Mouse (Mus musculus): ENCODE measurements around the gene Dnaja1. TPM values are rescaled to one million over a fixed set of nuclear protein-coding genes. Genes with fewer than 3 reads are reported as not detected.
A peak's percentile ranks its signal among the peaks of the same experiment; 100 is the strongest.

Gene Dnaja1
- 514 and 598 TPM in 2 replicates for polyA plus RNA-seq (2016; fragmentation: Nextera tagmentation; extraction: Ambion mirVana)

DNA sequence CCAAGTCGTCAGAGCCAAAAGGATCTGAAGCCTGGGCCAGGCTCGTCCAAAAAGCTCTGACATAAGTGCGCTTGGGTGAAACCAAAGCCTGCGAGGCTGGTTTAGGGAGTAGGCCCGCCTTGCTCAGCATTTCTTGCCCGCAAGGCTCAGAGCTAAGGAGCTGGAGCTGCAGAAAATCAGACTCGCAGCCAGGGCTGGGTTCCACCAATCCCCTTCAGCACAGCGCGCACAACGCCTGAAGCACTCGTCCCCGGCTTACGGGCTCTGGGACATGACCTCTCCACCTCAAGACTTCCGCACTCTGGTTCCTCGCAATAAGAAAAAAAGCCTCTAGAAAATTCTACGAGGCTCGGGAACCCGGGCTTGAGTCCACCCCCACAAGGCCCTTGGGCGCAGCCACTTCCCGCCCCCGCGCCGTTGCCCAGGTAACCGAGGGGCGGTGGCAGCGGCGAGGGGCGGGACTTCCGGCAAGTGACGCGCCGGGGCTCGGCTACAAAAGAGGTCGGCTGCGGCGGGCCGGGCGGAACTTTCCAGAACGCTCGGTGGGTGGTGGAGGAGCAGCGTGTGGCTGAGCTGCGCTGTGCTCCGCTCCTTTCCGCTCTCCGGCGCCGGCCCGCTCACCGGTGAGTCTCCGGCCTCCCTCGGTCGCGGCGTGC lies at the start of gene Dnaja1:
Gene Dnaja1, plus strand, starts transcription at position 140 of the 656 bp plus-strand sequence.
- Histone ChIP-seq H3K27ac (peak within 1 kb of the TSS; percentile 100), H3K27me3 (ENCODE audit: insufficient read depth, poor library complexity, severe bottlenecking) (no peaks in the 10 kb centered on the region), H3K36me3 (peaks cover 32% of the 10 kb centered on the region), H3K4me3 (peak within 1 kb of the TSS; percentile 95), H3K9me3 (no peaks in the 10 kb centered on the region), H3K4me1 (replicated peaks) (peaks cover 41% of the 10 kb centered on the region)
- peak; percentile 95 for DNase-seq (ENCODE audit: low spot score)
- under 1% methylated on average over 54 of the region's 54 CpGs for WGBS

GRCm38 (mm10) chr4:40673526-40673925 lies 48.4 kb upstream of the Dnaja1 start:
- DNase-seq (ENCODE audit: low spot score): no peak
- 94% methylated on average over 5 of the region's 5 CpGs for WGBS
- Histone ChIP-seq H3K27me3 (ENCODE audit: insufficient read depth, poor library complexity, severe bottlenecking) (no peaks in the 10 kb centered on the region), H3K27ac (no peak overlapping the region), H3K36me3 (no peaks in the 10 kb centered on the region), H3K9me3 (no peaks in the 10 kb centered on the region), H3K4me1 (replicated peaks) (peaks cover 8% of the 10 kb centered on the region), H3K4me3 (no peak overlapping the region)

DNA sequence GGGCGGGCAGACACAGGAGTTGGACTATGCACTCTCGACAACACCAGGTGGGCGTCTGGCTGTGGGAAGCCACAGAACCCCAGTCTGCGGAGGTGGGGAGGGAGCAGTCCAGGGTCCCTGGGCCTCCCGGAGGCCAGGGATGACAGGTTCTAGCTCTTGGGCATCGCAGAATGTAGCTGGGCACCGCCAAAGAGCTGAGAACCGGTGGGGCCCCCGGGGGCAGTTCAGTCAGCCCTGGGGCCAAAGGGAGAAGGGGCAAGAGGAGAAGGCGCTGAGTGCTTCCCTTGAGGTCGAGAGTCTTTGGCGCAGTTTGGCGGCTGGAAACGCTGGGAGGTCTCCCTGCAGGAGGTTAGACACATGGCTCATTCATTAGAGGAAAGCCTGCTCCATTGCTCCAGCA lies 45.6 kb upstream of the Dnaja1 start:
- H3K27ac ChIP-seq: peak overlapping the region; percentile 35; the same call in 1 of the 2 replicates

DNA sequence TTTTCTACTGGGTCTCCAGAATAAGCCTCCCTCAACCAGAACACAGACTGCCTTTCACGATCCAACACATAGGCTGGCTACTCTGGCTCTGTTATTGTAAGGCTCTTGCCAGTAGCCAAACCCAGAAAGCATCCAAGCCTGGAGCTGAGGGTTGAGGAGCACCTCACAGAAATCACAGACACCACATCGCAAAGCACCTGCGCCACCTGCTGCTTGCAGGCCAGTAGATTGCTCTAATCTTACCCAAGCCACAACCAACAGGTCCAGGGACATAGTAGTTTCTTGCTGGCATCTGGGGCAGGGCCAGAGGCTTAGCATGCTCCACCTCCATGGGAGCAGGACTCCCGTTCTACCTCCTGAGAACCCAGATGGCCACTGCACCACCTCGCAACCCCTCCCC lies 44.8 kb upstream of the Dnaja1 start:
- H3K4me3 ChIP-seq: no peak overlapping the region
- no peak overlapping the region for H3K27ac ChIP-seq
- H3K36me3 ChIP-seq: no peaks in the 10 kb centered on the region
- H3K4me1 ChIP-seq (replicated peaks): peaks cover 8% of the 10 kb centered on the region
- H3K27me3 ChIP-seq (ENCODE audit: insufficient read depth, poor library complexity, severe bottlenecking): no peaks in the 10 kb centered on the region
- DNase-seq (ENCODE audit: low spot score): no peak
- 48% methylated on average over 5 of the region's 5 CpGs for WGBS
- H3K9me3 ChIP-seq: no peaks in the 10 kb centered on the region

More for the DNA sequence above, 45.6 kb upstream of the Dnaja1 start:
- 23% methylated on average over 14 of the region's 14 CpGs for WGBS
- Histone ChIP-seq H3K27me3 (ENCODE audit: insufficient read depth, poor library complexity, severe bottlenecking) (no peaks in the 10 kb centered on the region), H3K4me3 (peak overlapping the region; percentile 18; the same call in 1 of the 2 replicates), H3K4me1 (replicated peaks) (peaks cover 8% of the 10 kb centered on the region), H3K9me3 (no peaks in the 10 kb centered on the region), H3K36me3 (no peaks in the 10 kb centered on the region)
- DNase-seq (ENCODE audit: low spot score): no peak

- WGBS: 54% methylated on average over 5 of the region's 5 CpGs
- peaks cover 11% of the 10 kb centered on the region for H3K36me3 ChIP-seq
- peak; percentile 43 for DNase-seq (ENCODE audit: low spot score)
- H3K27me3 ChIP-seq (ENCODE audit: insufficient read depth, poor library complexity, severe bottlenecking): no peaks in the 10 kb centered on the region
- H3K4me3 ChIP-seq: no peak overlapping the region
- H3K9me3 ChIP-seq: no peaks in the 10 kb centered on the region
- peaks cover 8% of the 10 kb centered on the region for H3K4me1 ChIP-seq (replicated peaks)
- H3K27ac ChIP-seq: no peak overlapping the region
These were observed 41.6 kb upstream of the Dnaja1 start for GRCm38 (mm10) chr4:40680250-40680860.

DNA sequence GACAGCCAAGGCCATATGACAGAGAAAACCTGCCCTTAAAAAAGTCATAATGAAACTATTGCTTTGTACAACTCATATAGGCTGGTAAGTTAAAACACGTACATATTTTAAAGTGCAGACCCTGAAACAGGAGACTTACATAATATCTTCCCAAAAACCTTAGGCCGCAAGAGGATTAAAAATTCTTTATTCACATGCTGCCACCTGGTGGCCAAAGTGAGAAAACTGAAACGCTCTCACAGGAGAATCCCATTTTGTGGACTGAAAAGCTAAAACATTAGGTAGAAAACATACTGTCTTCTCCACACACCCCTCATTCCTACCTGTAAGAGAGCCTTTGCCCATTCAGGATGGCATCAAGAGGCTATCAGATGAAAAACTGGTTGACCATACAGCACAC lies 40.0 kb upstream of the Dnaja1 start:
- Histone ChIP-seq H3K27ac (no peak overlapping the region), H3K4me1 (replicated peaks) (no peaks in the 10 kb centered on the region), H3K4me3 (no peak overlapping the region), H3K36me3 (peaks cover 27% of the 10 kb centered on the region), H3K9me3 (no peaks in the 10 kb centered on the region), H3K27me3 (ENCODE audit: insufficient read depth, poor library complexity, severe bottlenecking) (no peaks in the 10 kb centered on the region)
- 37% methylated on average over 3 of the region's 3 CpGs for WGBS
- DNase-seq (ENCODE audit: low spot score): peak; percentile 50

DNA sequence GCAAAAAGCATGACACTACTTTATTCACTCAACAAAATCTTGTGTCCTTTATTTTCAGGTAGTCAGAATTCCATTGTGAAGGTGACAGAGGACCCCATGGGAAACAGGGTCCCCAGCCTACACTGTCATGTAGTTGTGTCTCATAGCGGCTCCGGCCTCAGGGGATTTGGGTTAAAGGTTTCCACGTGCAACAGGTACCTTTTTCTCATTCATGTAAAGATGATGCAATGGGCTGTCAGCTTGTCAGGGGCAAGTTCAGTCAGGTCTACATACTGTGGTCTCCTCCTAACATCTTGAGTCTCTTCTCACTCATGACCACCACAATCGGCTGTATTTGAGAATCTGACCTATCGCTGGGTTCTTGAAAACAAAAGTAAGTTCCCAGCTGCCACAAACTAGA lies 39.6 kb upstream of the Dnaja1 start:
- Histone ChIP-seq H3K27ac (no peak overlapping the region), H3K4me1 (replicated peaks) (no peaks in the 10 kb centered on the region), H3K36me3 (peaks cover 31% of the 10 kb centered on the region), H3K9me3 (no peaks in the 10 kb centered on the region), H3K27me3 (ENCODE audit: insufficient read depth, poor library complexity, severe bottlenecking) (no peaks in the 10 kb centered on the region), H3K4me3 (no peak overlapping the region)
- 92% methylated on average over 5 of the region's 5 CpGs for WGBS
- no peak for DNase-seq (ENCODE audit: low spot score)

DNA sequence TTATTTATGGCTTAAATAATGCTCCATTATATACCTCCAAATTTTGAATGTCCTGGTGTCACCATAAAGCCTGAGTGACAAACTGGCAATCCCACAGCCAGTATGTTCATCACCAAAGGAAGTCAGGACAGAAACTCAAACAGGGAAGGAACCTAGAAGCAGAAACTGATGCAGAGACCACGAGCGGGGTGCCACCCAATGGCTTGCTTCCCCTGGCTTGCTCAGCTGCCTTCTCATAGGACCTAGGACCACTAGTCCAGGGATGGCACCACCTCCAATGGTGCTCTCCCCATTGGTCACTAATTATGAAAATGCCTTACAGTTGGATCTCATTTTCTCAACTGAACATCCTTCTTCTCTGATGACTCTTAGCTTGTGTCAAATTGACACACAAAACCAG lies 38.6 kb upstream of the Dnaja1 start:
- no peak for DNase-seq (ENCODE audit: low spot score)
- no peaks in the 10 kb centered on the region for H3K27me3 ChIP-seq (ENCODE audit: insufficient read depth, poor library complexity, severe bottlenecking)
- H3K9me3 ChIP-seq: no peaks in the 10 kb centered on the region
- H3K27ac ChIP-seq: no peak overlapping the region
- peaks cover 41% of the 10 kb centered on the region for H3K36me3 ChIP-seq
- no peaks in the 10 kb centered on the region for H3K4me1 ChIP-seq (replicated peaks)
- 91% methylated on average over 2 of the region's 2 CpGs for WGBS
- no peak overlapping the region for H3K4me3 ChIP-seq

DNA sequence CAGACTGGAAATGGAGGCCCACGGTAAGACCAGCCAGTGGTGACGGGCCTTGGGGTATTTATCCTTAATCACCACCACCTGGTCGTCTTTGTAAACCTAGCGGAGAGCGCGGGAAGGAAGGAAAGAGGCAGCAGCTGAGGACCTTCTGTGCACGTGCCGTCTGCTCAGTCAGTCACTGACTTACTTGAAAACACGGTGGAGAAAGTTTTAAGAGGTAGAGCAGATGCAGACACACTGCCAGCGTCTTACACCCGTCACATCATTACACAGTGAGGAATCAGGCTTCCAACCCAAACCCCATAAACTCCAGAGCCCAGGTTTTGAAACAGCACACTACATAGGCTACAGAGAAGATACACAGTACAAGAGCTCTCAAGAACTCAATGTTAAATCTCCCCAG lies 30.9 kb upstream of the Dnaja1 start:
- Histone ChIP-seq H3K27ac (no peak overlapping the region), H3K27me3 (ENCODE audit: insufficient read depth, poor library complexity, severe bottlenecking) (no peaks in the 10 kb centered on the region), H3K36me3 (peaks cover 87% of the 10 kb centered on the region), H3K4me3 (no peak overlapping the region), H3K9me3 (no peaks in the 10 kb centered on the region), H3K4me1 (replicated peaks) (no peaks in the 10 kb centered on the region)
- WGBS: 85% methylated on average over 11 of the region's 11 CpGs
- DNase-seq (ENCODE audit: low spot score): no peak

DNA sequence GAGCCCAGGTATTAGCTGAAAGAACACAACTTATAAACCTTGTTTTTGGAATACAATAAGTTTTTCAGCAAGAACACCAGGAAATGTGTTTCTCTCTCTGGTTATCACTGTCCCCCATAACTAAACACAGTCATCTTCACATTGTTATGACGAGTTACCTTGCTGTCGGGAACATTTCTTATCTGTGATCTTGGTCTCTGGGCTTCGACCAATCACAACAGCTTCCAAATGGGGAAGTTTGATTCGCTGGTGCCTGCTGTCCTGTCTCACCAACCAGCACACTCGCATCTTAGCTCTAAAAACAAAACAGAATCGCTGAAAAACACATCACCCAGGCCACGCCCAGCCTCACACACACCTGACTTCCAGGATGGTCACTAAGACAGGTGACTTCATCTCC lies 24.9 kb upstream of the Dnaja1 start:
- Histone ChIP-seq H3K4me1 (replicated peaks) (peaks cover 10% of the 10 kb centered on the region), H3K27ac (no peak overlapping the region), H3K27me3 (ENCODE audit: insufficient read depth, poor library complexity, severe bottlenecking) (no peaks in the 10 kb centered on the region), H3K4me3 (no peak overlapping the region), H3K36me3 (peaks cover 51% of the 10 kb centered on the region), H3K9me3 (no peaks in the 10 kb centered on the region)
- 87% methylated on average over 7 of the region's 7 CpGs for WGBS
- no peak for DNase-seq (ENCODE audit: low spot score)

GRCm38 (mm10) chr4:40700216-40700615 lies 21.7 kb upstream of the Dnaja1 start:
- WGBS: 87% methylated on average over 8 of the region's 8 CpGs
- DNase-seq (ENCODE audit: low spot score): no peak
- Histone ChIP-seq H3K27me3 (ENCODE audit: insufficient read depth, poor library complexity, severe bottlenecking) (no peaks in the 10 kb centered on the region), H3K4me3 (no peak overlapping the region), H3K4me1 (replicated peaks) (peaks cover 27% of the 10 kb centered on the region), H3K36me3 (peaks cover 22% of the 10 kb centered on the region), H3K27ac (no peak overlapping the region), H3K9me3 (no peaks in the 10 kb centered on the region)

DNA sequence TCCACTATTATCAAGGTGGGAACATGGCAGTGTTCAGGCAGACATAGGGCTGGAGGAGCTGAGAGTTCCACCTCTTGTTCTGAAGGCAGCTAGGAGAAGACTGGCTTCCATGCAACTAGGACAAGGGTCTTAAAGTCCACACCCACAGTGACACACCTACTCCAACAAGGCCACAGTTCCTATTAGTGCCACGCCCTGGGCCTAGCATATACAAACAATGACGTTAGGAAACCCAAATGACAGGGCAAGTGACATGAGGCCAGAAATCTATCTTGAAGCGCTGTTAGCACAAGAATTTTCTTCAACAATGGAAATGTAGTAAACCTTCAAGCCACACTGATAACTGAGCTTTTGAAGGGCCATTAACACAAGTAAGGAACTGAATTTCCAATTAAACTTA lies 20.2 kb upstream of the Dnaja1 start:
- Histone ChIP-seq H3K4me3 (peak overlapping the region; percentile 73), H3K27me3 (ENCODE audit: insufficient read depth, poor library complexity, severe bottlenecking) (no peaks in the 10 kb centered on the region), H3K4me1 (replicated peaks) (peaks cover 27% of the 10 kb centered on the region), H3K36me3 (peaks cover 6% of the 10 kb centered on the region), H3K9me3 (no peaks in the 10 kb centered on the region), H3K27ac (peak overlapping the region; percentile 95)
- 87% methylated on average over 3 of the region's 3 CpGs for WGBS
- no peak for DNase-seq (ENCODE audit: low spot score)

DNA sequence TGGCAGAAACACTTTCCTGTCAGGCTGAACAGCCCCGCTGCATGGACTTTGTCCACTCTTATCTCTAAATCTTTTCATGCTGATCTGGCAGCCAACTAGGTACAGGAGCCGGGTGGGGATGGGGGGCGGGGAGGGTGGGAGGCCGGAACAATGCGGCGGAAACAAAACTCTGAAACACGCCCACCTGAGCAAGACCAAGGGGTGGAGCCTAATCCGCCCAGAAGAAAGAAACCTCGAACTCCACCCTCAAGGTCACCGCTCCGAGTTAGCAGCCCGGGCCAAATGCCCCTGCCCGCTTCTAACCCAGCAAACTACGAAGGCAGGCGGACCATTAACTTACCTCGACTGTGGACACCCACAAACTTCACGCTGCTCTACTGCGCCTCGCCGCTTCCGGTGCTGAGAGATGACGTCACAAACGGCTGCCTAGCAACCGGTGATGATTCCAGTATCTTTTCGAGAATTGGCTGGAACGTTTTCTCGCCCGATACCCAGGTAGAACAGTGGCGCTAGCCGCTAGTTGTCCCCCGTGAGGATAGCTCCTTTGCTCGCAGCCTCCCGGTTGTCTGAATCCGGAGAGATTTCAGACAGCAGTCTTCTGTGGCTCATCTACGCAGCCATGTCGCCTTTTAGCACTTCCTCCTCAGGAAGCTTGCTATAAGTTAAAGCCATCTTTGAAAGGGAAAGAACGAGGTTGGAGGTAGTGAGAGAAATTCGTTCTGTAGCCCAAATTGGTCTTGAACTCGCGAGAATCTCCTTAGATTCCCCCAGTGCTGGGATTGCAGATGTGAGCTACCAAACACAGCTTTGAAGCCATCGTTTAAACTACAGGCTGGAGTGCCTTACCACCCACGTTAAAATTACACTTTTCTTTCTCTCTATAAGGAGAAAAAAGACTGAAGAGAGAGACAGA lies 18.9 kb upstream of the Dnaja1 start, which contains the start of gene Aptx:
Gene Aptx, minus strand, starts transcription at position 398 of the 913 bp plus-strand sequence.
- H3K36me3 ChIP-seq: no peaks in the 10 kb centered on the region
- under 1% methylated on average over 42 of the region's 42 CpGs for WGBS
- peak; percentile 97 for DNase-seq (ENCODE audit: low spot score)

More for the DNA sequence above, 18.9 kb upstream of the Dnaja1 start, which contains the start of gene Aptx:
- Histone ChIP-seq H3K27ac (peak within 1 kb of the TSS; percentile 95), H3K9me3 (no peaks in the 10 kb centered on the region), H3K4me3 (peak within 1 kb of the TSS; percentile 73), H3K27me3 (ENCODE audit: insufficient read depth, poor library complexity, severe bottlenecking) (no peaks in the 10 kb centered on the region), H3K4me1 (replicated peaks) (peaks cover 27% of the 10 kb centered on the region)
